Mouse (Mus musculus): Measurements from ENCODE around the gene Cstf1. TPM values are rescaled to one million over a fixed set of nuclear protein-coding genes. Genes with fewer than 3 reads are reported as not detected.
A peak's percentile ranks its signal among the peaks of the same experiment; 100 is the strongest.

The Cstf1 gene
- polyA plus RNA-seq, 1 experiment from 2014 or later = 19.9 TPM

DNA sequence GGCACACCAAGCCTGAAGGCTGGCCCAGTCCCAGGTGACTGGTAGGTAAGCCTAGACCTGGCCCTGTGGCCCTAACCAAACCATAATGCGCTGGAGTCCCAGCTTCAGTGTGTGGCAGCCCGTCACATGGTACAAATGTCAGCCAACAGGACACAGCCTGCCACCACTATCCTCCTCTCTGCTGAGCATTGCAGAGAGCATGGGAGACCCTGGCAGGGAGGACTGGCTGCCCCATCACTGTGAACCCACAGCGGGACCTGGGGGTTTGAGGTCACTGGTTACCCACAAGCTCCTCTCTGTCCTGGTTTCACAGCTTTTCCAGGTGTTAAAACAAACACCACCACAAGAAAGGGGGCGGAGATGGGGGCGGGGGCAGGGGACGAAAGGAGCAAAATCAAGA lies 19.9 kb downstream of the Cstf1 start:
- no peak for ATAC-seq (ENCODE audit: low FRiP score, low TSS enrichment)
- Histone ChIP-seq H3K4me2 (replicated peaks; ENCODE audit: low read depth) (no peak overlapping the region), H3K36me3 (ENCODE audit: control insufficient read depth, insufficient read depth, low read length) (no peaks in the 10 kb centered on the region), H3K27ac (replicated peaks) (no peak overlapping the region), H3K9me3 (ENCODE audit: control insufficient read depth, low read length) (no peaks in the 10 kb centered on the region), H3K4me1 (replicated peaks; ENCODE audit: control insufficient read depth, insufficient read depth) (no peaks in the 10 kb centered on the region), H3K9ac (ENCODE audit: low read length) (no peak overlapping the region), H3K27me3 (ENCODE audit: control insufficient read depth, insufficient read depth, low read length) (no peaks in the 10 kb centered on the region), H3K4me3 (ENCODE audit: low read depth, low read length) (no peak overlapping the region)
- TF ChIP-seq EP300 (optimal IDR thresholded peaks at IDR 0.05) (no peak), CTCF (IDR thresholded peaks at IDR 0.05; ENCODE audit: low read depth) (no peak)
- WGBS = 16% methylated on average over 6 of the region's 6 CpGs
- no peak for DNase-seq (ENCODE audit: low spot score)

DNA sequence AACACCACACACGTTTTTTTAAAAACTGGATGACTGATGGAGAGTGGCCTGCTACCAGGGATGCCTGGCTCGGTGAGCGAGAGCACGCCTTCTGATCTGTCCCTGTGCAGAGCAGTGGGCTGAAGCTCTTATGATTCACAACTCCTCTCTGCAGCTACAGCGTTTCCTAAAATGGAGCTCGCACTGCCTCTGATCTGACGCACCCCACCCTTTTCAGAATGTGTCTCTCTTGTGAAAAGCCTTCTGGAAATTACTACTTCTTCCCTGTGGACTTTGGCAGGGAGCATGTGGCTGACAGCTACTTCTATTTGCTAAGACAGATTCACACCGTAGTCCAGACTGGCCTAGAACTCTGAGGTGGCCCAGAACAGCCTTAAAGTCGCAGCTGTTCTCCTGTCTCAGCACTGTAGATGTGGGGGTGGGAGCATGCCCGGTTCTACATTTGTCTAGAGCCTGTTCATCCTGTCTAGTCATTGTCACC lies 21.6 kb downstream of the Cstf1 start:
- no peak for TF ChIP-seq CTCF (IDR thresholded peaks at IDR 0.05; ENCODE audit: low read depth)
- TF ChIP-seq EP300 (optimal IDR thresholded peaks at IDR 0.05) = no peak
- peak overlapping the region; percentile 49; the same call in 1 of the 2 replicates for H3K27ac ChIP-seq (replicated peaks)
- no peaks in the 10 kb centered on the region for H3K36me3 ChIP-seq (ENCODE audit: control insufficient read depth, insufficient read depth, low read length)
- no peak overlapping the region for H3K4me3 ChIP-seq (ENCODE audit: low read depth, low read length)
- peak; percentile 51; the same call in 1 of the 2 replicates for ATAC-seq (ENCODE audit: low FRiP score, low TSS enrichment)
- H3K4me2 ChIP-seq (replicated peaks; ENCODE audit: low read depth) = no peak overlapping the region
- H3K9ac ChIP-seq (ENCODE audit: low read length) = no peak overlapping the region
- no peak for DNase-seq (ENCODE audit: low spot score)
- H3K9me3 ChIP-seq (ENCODE audit: control insufficient read depth, low read length) = no peaks in the 10 kb centered on the region
- WGBS = 44% methylated on average over 10 of the region's 10 CpGs
- H3K27me3 ChIP-seq (ENCODE audit: control insufficient read depth, insufficient read depth, low read length) = no peaks in the 10 kb centered on the region
- no peaks in the 10 kb centered on the region for H3K4me1 ChIP-seq (replicated peaks; ENCODE audit: control insufficient read depth, insufficient read depth)

DNA sequence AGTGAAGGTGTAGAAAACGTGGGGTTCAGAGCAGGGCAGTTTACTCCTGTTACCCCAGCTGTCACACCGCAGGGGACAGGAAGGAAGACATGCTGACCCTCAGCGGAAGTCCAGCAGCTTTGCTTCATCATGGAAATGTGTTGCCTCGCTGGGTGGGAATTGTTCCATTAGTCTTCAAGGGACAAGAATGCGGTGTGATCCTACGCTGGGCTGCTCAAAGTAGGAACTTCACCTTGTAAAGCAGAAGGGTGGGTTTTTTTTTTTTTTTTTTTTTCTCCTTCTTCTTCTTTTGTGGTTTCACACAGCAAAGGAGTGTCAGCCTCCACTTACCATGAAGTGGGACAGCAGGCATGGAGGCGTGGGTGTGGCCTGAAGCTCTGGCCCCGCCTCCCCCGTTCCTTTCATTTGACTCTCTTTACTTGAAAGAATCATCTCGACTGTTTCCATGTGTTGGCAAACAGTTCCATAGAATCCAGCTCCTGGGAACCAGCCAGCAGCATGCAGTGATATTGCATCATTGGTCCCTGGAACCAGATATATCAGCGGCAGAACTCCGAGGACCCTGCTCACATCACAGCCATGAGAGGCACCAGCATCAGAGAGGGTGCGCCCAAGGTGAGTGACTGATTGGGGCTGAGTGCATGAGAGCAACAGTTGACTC lies 23.0 kb downstream of the Cstf1 start, which contains the start of gene Cass4:
Gene Cass4, plus strand, starts transcription at position 404 of the 661 bp plus-strand sequence.
- H3K4me1 ChIP-seq (replicated peaks; ENCODE audit: control insufficient read depth, insufficient read depth) = no peaks in the 10 kb centered on the region
- WGBS = 22% methylated on average over 13 of the region's 13 CpGs
- no peak within 1 kb of the TSS for H3K4me3 ChIP-seq (ENCODE audit: low read depth, low read length)
- 0 out of 2 replicates have a peak within 1 kb of the TSS, but pooled peaks have one; percentile 4 for H3K9ac ChIP-seq (ENCODE audit: low read length)
- no peak within 1 kb of the TSS for H3K4me2 ChIP-seq (replicated peaks; ENCODE audit: low read depth)
- no peak for DNase-seq (ENCODE audit: low spot score)
- no peaks in the 10 kb centered on the region for H3K9me3 ChIP-seq (ENCODE audit: control insufficient read depth, low read length)
- ATAC-seq (ENCODE audit: low FRiP score, low TSS enrichment) = no peak
- TF ChIP-seq CTCF (IDR thresholded peaks at IDR 0.05; ENCODE audit: low read depth) (no peak), EP300 (optimal IDR thresholded peaks at IDR 0.05) (no peak)
- no peaks in the 10 kb centered on the region for H3K36me3 ChIP-seq (ENCODE audit: control insufficient read depth, insufficient read depth, low read length)
- H3K27ac ChIP-seq (replicated peaks) = 0 out of 2 replicates have a peak within 1 kb of the TSS, but pooled peaks have one; percentile 30
- H3K27me3 ChIP-seq (ENCODE audit: control insufficient read depth, insufficient read depth, low read length) = no peaks in the 10 kb centered on the region

DNA sequence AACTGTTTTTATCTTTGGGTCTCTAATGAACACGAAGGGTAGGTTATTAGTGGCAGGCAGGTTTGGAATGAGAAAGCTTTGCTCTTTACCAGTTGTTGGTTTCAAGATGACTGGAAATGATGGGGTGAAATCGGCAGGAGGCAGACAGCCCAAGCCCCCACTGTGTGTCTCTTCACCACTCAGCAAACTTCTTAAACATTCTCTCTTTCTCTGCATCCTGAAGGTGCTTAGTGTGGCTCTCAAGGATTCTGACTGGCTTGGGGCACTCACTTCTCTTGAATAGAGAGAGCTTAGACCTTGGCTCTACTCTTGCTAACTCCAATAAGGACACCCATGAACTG lies 23.5 kb downstream of the Cstf1 start:
- Histone ChIP-seq H3K9me3 (ENCODE audit: control insufficient read depth, low read length) (no peaks in the 10 kb centered on the region), H3K4me2 (replicated peaks; ENCODE audit: low read depth) (no peak overlapping the region), H3K9ac (ENCODE audit: low read length) (no peak overlapping the region), H3K4me1 (replicated peaks; ENCODE audit: control insufficient read depth, insufficient read depth) (no peaks in the 10 kb centered on the region), H3K36me3 (ENCODE audit: control insufficient read depth, insufficient read depth, low read length) (no peaks in the 10 kb centered on the region), H3K27ac (replicated peaks) (no peak overlapping the region), H3K4me3 (ENCODE audit: low read depth, low read length) (no peak overlapping the region), H3K27me3 (ENCODE audit: control insufficient read depth, insufficient read depth, low read length) (no peaks in the 10 kb centered on the region)
- 65% methylated on average over 2 of the region's 2 CpGs for WGBS
- ATAC-seq (ENCODE audit: low FRiP score, low TSS enrichment) (no peak), DNase-seq (ENCODE audit: low spot score) (no peak)
- TF ChIP-seq CTCF (IDR thresholded peaks at IDR 0.05; ENCODE audit: low read depth) (no peak), EP300 (optimal IDR thresholded peaks at IDR 0.05) (no peak)

DNA sequence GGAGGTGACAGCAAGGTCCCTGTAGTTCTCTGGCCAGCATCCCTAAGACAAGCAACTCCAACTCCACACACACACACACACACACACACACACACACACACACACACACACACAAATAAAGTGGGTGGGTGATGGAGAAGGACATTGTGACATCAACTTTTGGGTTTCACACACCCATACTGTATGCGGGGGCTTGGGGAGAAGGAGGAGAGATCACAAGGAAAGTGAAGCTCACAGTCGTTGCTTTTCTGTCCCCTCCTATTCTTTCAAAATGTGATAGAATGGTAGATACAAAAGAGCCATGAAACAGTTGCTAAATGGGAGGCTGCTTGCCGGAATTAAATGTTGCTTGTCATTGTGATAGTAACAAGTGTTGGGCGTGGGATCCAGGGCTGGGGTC lies 24.2 kb downstream of the Cstf1 start:
- WGBS = 69% methylated on average over 4 of the region's 4 CpGs
- TF ChIP-seq EP300 (optimal IDR thresholded peaks at IDR 0.05) (no peak), CTCF (IDR thresholded peaks at IDR 0.05; ENCODE audit: low read depth) (no peak)
- H3K4me1 ChIP-seq (replicated peaks; ENCODE audit: control insufficient read depth, insufficient read depth) = no peaks in the 10 kb centered on the region

DNA sequence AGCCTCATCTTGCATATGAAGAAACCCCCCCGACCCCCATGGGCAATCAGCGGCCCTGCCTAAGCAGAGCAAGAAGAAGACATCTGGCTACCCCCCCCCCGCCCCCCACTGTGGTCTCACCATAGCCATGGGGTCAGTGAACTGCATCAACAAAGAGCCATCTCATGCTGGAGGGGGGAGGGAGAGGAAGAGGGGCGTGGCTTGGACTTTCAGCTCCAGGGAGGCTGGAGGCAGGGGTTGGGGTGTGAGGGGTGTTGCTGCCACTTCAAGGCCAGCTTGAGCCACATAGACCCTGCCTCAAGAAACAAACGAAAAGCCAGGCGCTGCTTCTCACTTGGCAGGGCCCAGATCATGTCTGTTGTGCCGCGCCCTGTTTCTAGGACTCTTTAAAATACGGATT lies 25.5 kb downstream of the Cstf1 start:
- DNase-seq (ENCODE audit: low spot score) = no peak
- Histone ChIP-seq H3K9ac (ENCODE audit: low read length) (no peak overlapping the region), H3K27me3 (ENCODE audit: control insufficient read depth, insufficient read depth, low read length) (no peaks in the 10 kb centered on the region), H3K36me3 (ENCODE audit: control insufficient read depth, insufficient read depth, low read length) (no peaks in the 10 kb centered on the region), H3K4me3 (ENCODE audit: low read depth, low read length) (no peak overlapping the region), H3K9me3 (ENCODE audit: control insufficient read depth, low read length) (no peaks in the 10 kb centered on the region), H3K4me2 (replicated peaks; ENCODE audit: low read depth) (no peak overlapping the region), H3K4me1 (replicated peaks; ENCODE audit: control insufficient read depth, insufficient read depth) (no peaks in the 10 kb centered on the region), H3K27ac (replicated peaks) (no peak overlapping the region)
- 51% methylated on average over 8 of the region's 9 CpGs for WGBS
- TF ChIP-seq CTCF (IDR thresholded peaks at IDR 0.05; ENCODE audit: low read depth) (no peak), EP300 (optimal IDR thresholded peaks at IDR 0.05) (no peak)
- ATAC-seq (ENCODE audit: low FRiP score, low TSS enrichment) = no peak

More for the DNA sequence above, 24.2 kb downstream of the Cstf1 start:
- H3K4me3 ChIP-seq (ENCODE audit: low read depth, low read length) = no peak overlapping the region
- H3K27ac ChIP-seq (replicated peaks) = no peak overlapping the region
- no peaks in the 10 kb centered on the region for H3K9me3 ChIP-seq (ENCODE audit: control insufficient read depth, low read length)
- H3K36me3 ChIP-seq (ENCODE audit: control insufficient read depth, insufficient read depth, low read length) = no peaks in the 10 kb centered on the region
- no peak for DNase-seq (ENCODE audit: low spot score)
- no peak for ATAC-seq (ENCODE audit: low FRiP score, low TSS enrichment)
- H3K9ac ChIP-seq (ENCODE audit: low read length) = no peak overlapping the region
- H3K27me3 ChIP-seq (ENCODE audit: control insufficient read depth, insufficient read depth, low read length) = no peaks in the 10 kb centered on the region
- H3K4me2 ChIP-seq (replicated peaks; ENCODE audit: low read depth) = no peak overlapping the region
